Mouse (Mus musculus) CH12.LX (cell line): Measurements from ENCODE around the gene Slc25a11. TPM values are rescaled to one million over a fixed set of nuclear protein-coding genes. Genes with fewer than 3 reads are reported as not detected.

Experiments used
- DNase-seq: peaks from one replicate; pipeline ENCODE4 v3.0.0-alpha.2; 2013; ENCODE audit errors: extremely low read depth
- H3K27ac ChIP-seq: 2 replicates; pipeline ENCODE4 v1.5.1; 2012; ENCODE audit warnings: low read depth, mild to moderate bottlenecking, control low read depth, moderate library complexity; ENCODE audit not compliant: insufficient read depth
- H3K27me3 ChIP-seq: replicated peaks from 2 replicates; pipeline ENCODE3; 2012; ENCODE audit warnings: inconsistent platforms
- H3K36me3 ChIP-seq, 2 experiments: replicated peaks in 1 of 2; 2 replicates each; pipeline versions ENCODE3 to v1.6.1; 2012; ENCODE audit warnings: inconsistent platforms in 1 of 2, low read length in 1 of 2, mild to moderate bottlenecking in 1 of 2, mixed read lengths in 1 of 2, moderate library complexity in 1 of 2; ENCODE audit not compliant: control insufficient read depth in 1 of 2, insufficient read depth in 1 of 2
- H3K4me1 ChIP-seq, 2 experiments: 2 replicates each; pipeline ENCODE4 v1.6.1; 2012; ENCODE audit warnings: inconsistent platforms in 1 of 2, moderate library complexity in 1 of 2; ENCODE audit not compliant: insufficient read depth in 2 of 2, control insufficient read depth in 1 of 2
- H3K4me2 ChIP-seq: 2 replicates; pipeline ENCODE4 v1.6.1; 2012; ENCODE audit warnings: low read depth, mild to moderate bottlenecking, control low read depth; ENCODE audit not compliant: poor library complexity, insufficient read depth, severe bottlenecking
- H3K4me3 ChIP-seq, 3 experiments: fragments of 150-350 bp in 1 of 3; sonication (generic) in 1 of 3; replicated peaks in 1 of 3; 2 replicates each; pipeline versions ENCODE3 to v1.5.1; 2011 to 2012; ENCODE audit warnings: low read depth in 2 of 3, low read length in 2 of 3, mild to moderate bottlenecking in 2 of 3, moderate library complexity in 2 of 3, control low read depth in 1 of 3, improper control_type of control experiment in 1 of 3, inconsistent platforms in 1 of 3, mixed read lengths in 1 of 3; ENCODE audit not compliant: poor library complexity in 1 of 3
- H3K79me2 ChIP-seq: replicated peaks from 2 replicates; pipeline ENCODE4 v1.6.1; 2012; ENCODE audit warnings: mild to moderate bottlenecking, moderate library complexity; ENCODE audit not compliant: control insufficient read depth, poor library complexity, insufficient read depth, severe bottlenecking; ENCODE audit errors: extremely low read depth
- H3K9ac ChIP-seq: 2 replicates; pipeline ENCODE4 v1.6.1; 2012; ENCODE audit warnings: low read depth, mild to moderate bottlenecking, control low read depth, moderate library complexity; ENCODE audit not compliant: insufficient read depth
- H3K9me3 ChIP-seq: replicated peaks from 2 replicates; pipeline ENCODE3; 2012; ENCODE audit warnings: low read length, inconsistent platforms, mixed read lengths
- BHLHE40 ChIP-seq: IDR thresholded peaks from 2 replicates; pipeline ENCODE4 v1.6.1; 2011; ENCODE audit warnings: mild to moderate bottlenecking, low read depth, low read length, improper control_type of control experiment
- CHD1 ChIP-seq: IDR thresholded peaks from 2 replicates; pipeline ENCODE4 v1.6.1; 2012; ENCODE audit warnings: low read depth, low read length, improper control_type of control experiment, inconsistent platforms
- CHD2 ChIP-seq: IDR thresholded peaks from 2 replicates; pipeline ENCODE4 v1.6.1; 2011; ENCODE audit warnings: low read length, improper control_type of control experiment
- CTCF ChIP-seq, 2 experiments: IDR thresholded peaks in 1 of 2; conservative IDR thresholded peaks in 1 of 2; 2 replicates each; pipeline ENCODE4 v1.5.1; 2011 to 2012; ENCODE audit warnings: low read depth in 2 of 2, low read length in 2 of 2, improper control_type of control experiment in 1 of 2, inconsistent platforms in 1 of 2, mild to moderate bottlenecking in 1 of 2, moderate library complexity in 1 of 2
- E2F4 ChIP-seq: IDR thresholded peaks from 2 replicates; pipeline ENCODE4 v1.6.1; 2011; ENCODE audit warnings: low read depth, low read length, improper control_type of control experiment; ENCODE audit not compliant: insufficient replicate concordance
- ETS1 ChIP-seq: conservative IDR thresholded peaks from 2 replicates; pipeline ENCODE4 v1.6.1; 2012; ENCODE audit warnings: low read depth, mild to moderate bottlenecking, inconsistent platforms, low read length, improper control_type of control experiment, moderate library complexity
- GABPA ChIP-seq: IDR thresholded peaks from 2 replicates; pipeline ENCODE4 v1.6.1; 2012; ENCODE audit warnings: low read depth, low read length, improper control_type of control experiment, inconsistent platforms; ENCODE audit not compliant: insufficient replicate concordance
- HCFC1 ChIP-seq: IDR thresholded peaks from 2 replicates; pipeline ENCODE4 v1.6.1; 2012; ENCODE audit warnings: low read depth, mild to moderate bottlenecking, inconsistent platforms, low read length, improper control_type of control experiment
- JUND ChIP-seq: conservative IDR thresholded peaks from 2 replicates; pipeline ENCODE4 v1.6.1; 2011; ENCODE audit warnings: low read depth, low read length, improper control_type of control experiment
- KAT2A ChIP-seq: IDR thresholded peaks from 2 replicates; pipeline ENCODE4 v1.6.1; 2012; ENCODE audit warnings: low read length, improper control_type of control experiment, inconsistent platforms; ENCODE audit not compliant: insufficient replicate concordance
- MAFK ChIP-seq: IDR thresholded peaks from 2 replicates; pipeline ENCODE4 v1.6.1; 2011; ENCODE audit warnings: low read length, improper control_type of control experiment; ENCODE audit not compliant: insufficient replicate concordance
- MAX ChIP-seq: IDR thresholded peaks from 2 replicates; pipeline ENCODE4 v1.6.1; 2011; ENCODE audit warnings: low read length, improper control_type of control experiment
- MAZ ChIP-seq: IDR thresholded peaks from 2 replicates; pipeline ENCODE4 v1.6.1; 2012; ENCODE audit warnings: low read depth, mild to moderate bottlenecking, inconsistent platforms, low read length, improper control_type of control experiment, moderate library complexity
- MEF2A ChIP-seq: IDR thresholded peaks from 2 replicates; pipeline ENCODE4 v1.6.1; 2014; ENCODE audit warnings: low read depth, mild to moderate bottlenecking, inconsistent platforms, low read length, improper control_type of control experiment, borderline replicate concordance
- MYC ChIP-seq: IDR thresholded peaks from 2 replicates; pipeline ENCODE4 v1.6.1; 2011; ENCODE audit warnings: low read depth, mild to moderate bottlenecking, improper control_type of control experiment, low read length
- NELFE ChIP-seq: IDR thresholded peaks from 2 replicates; pipeline ENCODE4 v1.6.1; 2011; ENCODE audit warnings: low read depth, low read length, improper control_type of control experiment
- NRF1 ChIP-seq: IDR thresholded peaks from 2 replicates; pipeline ENCODE4 v1.6.1; 2014; ENCODE audit warnings: low read depth, mild to moderate bottlenecking, inconsistent platforms, low read length, improper control_type of control experiment, moderate library complexity
- PAX5 ChIP-seq: IDR thresholded peaks from 2 replicates; pipeline ENCODE4 v1.6.1; 2012; ENCODE audit warnings: low read length, inconsistent platforms, mixed read lengths
- POLR2A ChIP-seq: IDR thresholded peaks from 2 replicates; pipeline ENCODE4 v1.6.1; 2011; ENCODE audit warnings: low read depth, mild to moderate bottlenecking, improper control_type of control experiment, low read length
- POLR2AphosphoS2 ChIP-seq: IDR thresholded peaks from 2 replicates; pipeline ENCODE4 v1.6.1; 2011; ENCODE audit warnings: low read depth, low read length, improper control_type of control experiment
- RAD21 ChIP-seq: IDR thresholded peaks from 2 replicates; pipeline ENCODE4 v1.6.1; 2011; ENCODE audit warnings: low read depth, mild to moderate bottlenecking, low read length, improper control_type of control experiment, moderate library complexity
- RCOR1 ChIP-seq: conservative IDR thresholded peaks from 2 replicates; pipeline ENCODE4 v1.6.1; 2012; ENCODE audit warnings: low read depth, mild to moderate bottlenecking, inconsistent platforms, low read length, improper control_type of control experiment
- SIN3A ChIP-seq: IDR thresholded peaks from 2 replicates; pipeline ENCODE4 v1.6.1; 2012; ENCODE audit warnings: low read length, improper control_type of control experiment, inconsistent platforms
- TBP ChIP-seq: conservative IDR thresholded peaks from 2 replicates; pipeline ENCODE4 v1.6.1; 2011; ENCODE audit warnings: low read depth, low read length, improper control_type of control experiment
- TCF12 ChIP-seq: IDR thresholded peaks from 2 replicates; pipeline ENCODE4 v1.6.1; 2014; ENCODE audit warnings: low read depth, mild to moderate bottlenecking, inconsistent platforms, low read length, improper control_type of control experiment
- USF1 ChIP-seq: IDR thresholded peaks from 2 replicates; pipeline ENCODE4 v1.6.1; 2014; ENCODE audit warnings: low read depth, mild to moderate bottlenecking, inconsistent platforms, low read length, improper control_type of control experiment
- ZKSCAN1 ChIP-seq: IDR thresholded peaks from 2 replicates; pipeline ENCODE4 v1.6.1; 2012; ENCODE audit warnings: low read depth, inconsistent platforms, low read length, improper control_type of control experiment, borderline replicate concordance
- ZMIZ1 ChIP-seq: IDR thresholded peaks from 2 replicates; pipeline ENCODE4 v1.6.1; 2012; ENCODE audit warnings: low read depth, mild to moderate bottlenecking, inconsistent platforms, low read length, improper control_type of control experiment
- ZNF384 ChIP-seq: IDR thresholded peaks from 2 replicates; pipeline ENCODE4 v1.6.1; 2012; ENCODE audit warnings: low read depth, low read length, improper control_type of control experiment, inconsistent platforms
- dilution Hi-C: fragments of 300-500 bp; cut with MboI; formaldehyde crosslinking; loops from 2 replicates; pipeline ENCODE4 v1.14.3; 2020; ENCODE audit warnings: low sequenced_read_pairs; ENCODE audit not compliant: extremely low pct_unique_long_range_greater_than_20kb, extremely low pct_ligation_motif_present
- in situ Hi-C: fragments of 300-500 bp; cut with MboI; formaldehyde crosslinking; loops from 3 replicates; pipeline ENCODE4 v1.14.3; 2019; ENCODE audit warnings: low sequenced_read_pairs, low pct_ligation_motif_present, low pct_unique_long_range_greater_than_20kb, mixed read lengths
- polyA plus RNA-seq: library from polyadenylated mRNA; unstranded; fragments of >175 nt; gene quantifications from 2 replicates; pipeline ENCODE4 v1.2.1, GENCODE M21; 2012; ENCODE audit warnings: low read depth; ENCODE audit not compliant: insufficient read length
- total RNA-seq, 2 experiments: library from RNA; depleted of rRNA; stranded (reverse); fragments of 300-350 nt in 1 of 2; fragments of >200 nt in 1 of 2; gene quantifications; 2 replicates each; pipeline ENCODE4 v1.2.3; 2012 to 2014

The Slc25a11 gene
- total and polyA plus RNA-seq, 3 experiments = 99.0 to 135 (median 132) TPM

GRCm38 (mm10) chr11:70656456-70656927 is 9.2 kb upstream of the Slc25a11 start:
- in situ Hi-C loops (no loop called here), dilution Hi-C loops (no loop called here)
- Histone ChIP-seq H3K4me1 (peaks cover 7 to 36% of the 10 kb centered on the region in 2 experiments), H3K9ac (peak overlapping the region; percentile 90), H3K4me2 (peak overlapping the region; percentile 62; the same call in 1 of the 2 replicates), H3K79me2 (peaks cover 29% of the 10 kb centered on the region), H3K36me3 (peaks cover 13 to 46% of the 10 kb centered on the region in 2 experiments), H3K4me3 (peak overlapping the region; percentile 30 to 78 (median 65)), H3K9me3 (no peaks in the 10 kb centered on the region), H3K27me3 (no peaks in the 10 kb centered on the region), H3K27ac (peak overlapping the region; percentile 95; the same call in 1 of the 2 replicates)
- no peak for TF ChIP-seq ZNF384
- peak; percentile 74 for TF ChIP-seq BHLHE40
- TF ChIP-seq CHD2 = no peak
- no peak for TF ChIP-seq KAT2A
- 0 out of 2 replicates have a peak, but pooled peaks have one; percentile 18 for TF ChIP-seq CHD1
- peak; percentile 76 for TF ChIP-seq MAX
- TF ChIP-seq MYC = 0 out of 2 replicates have a peak, but pooled peaks have one; percentile 15
- peak; percentile 41 for DNase-seq

DNA sequence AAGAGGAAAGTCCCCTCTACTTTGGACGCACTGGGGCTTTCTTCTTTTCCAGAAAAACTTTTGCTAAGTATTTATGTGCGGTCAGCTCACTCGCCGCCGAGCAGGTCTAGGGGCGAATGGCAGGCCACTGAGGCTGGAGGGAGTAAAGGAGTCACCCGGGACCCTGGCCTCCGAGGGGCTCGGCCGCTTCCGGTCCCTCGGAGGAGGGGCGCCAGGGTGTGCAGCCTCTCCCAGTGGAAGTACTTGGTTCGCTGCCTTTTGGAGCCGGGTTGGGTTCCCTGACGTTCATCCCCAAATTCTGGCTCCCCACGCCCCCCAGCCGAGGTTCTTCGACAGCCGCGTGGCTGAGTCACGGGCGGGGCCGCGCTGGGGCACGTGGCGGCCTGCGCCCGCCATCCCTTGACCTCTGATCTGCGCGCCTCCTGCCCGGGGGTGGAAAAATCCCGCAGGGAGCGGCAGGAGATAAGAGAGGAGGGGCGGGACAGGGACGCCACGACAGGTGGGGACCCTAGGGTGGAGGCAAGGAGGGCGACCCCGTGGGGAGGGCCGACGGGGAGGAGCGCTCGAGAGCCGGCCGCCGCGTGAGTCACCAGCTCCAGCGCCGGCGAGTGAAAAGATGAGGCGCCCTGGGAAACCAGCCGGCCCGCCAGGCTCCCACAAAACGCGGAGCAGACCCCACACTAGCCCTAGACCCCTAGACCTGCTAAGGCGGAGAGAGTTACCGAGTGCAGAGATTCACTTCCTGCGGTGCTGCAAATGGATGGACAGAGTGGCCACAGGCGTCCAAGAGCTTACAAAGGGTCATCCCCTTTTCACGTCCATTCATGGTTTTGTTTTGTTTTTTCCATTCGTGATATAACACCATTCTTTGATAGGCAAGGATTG is 8.5 kb upstream of the Slc25a11 start:
- peak; percentile 64 for DNase-seq
- dilution Hi-C loops (no loop called here), in situ Hi-C loops (no loop called here)
- H3K36me3 ChIP-seq = peaks cover 19 to 46% of the 10 kb centered on the region in 2 experiments
- peak overlapping the region; percentile 65 to 78 (median 69) for H3K4me3 ChIP-seq
- H3K4me2 ChIP-seq = peak overlapping the region; percentile 62
- no peaks in the 10 kb centered on the region for H3K27me3 ChIP-seq
- peaks cover 10 to 43% of the 10 kb centered on the region in 2 experiments for H3K4me1 ChIP-seq
- H3K27ac ChIP-seq = peak overlapping the region; percentile 95
- H3K9ac ChIP-seq = peak overlapping the region; percentile 90
- H3K79me2 ChIP-seq = peaks cover 36% of the 10 kb centered on the region
- no peaks in the 10 kb centered on the region for H3K9me3 ChIP-seq
- peak; percentile 57; the same call in 1 of the 2 replicates for TF ChIP-seq ZMIZ1
- TF ChIP-seq ZKSCAN1 = no peak
- TF ChIP-seq SIN3A = peak; percentile 74; the same call in 1 of the 2 replicates
- no peak for TF ChIP-seq CHD2
- peak; percentile 40 for TF ChIP-seq HCFC1
- TF ChIP-seq TBP = peak; percentile 67; the same call in 1 of the 2 replicates
- TF ChIP-seq JUND = no peak
- TF ChIP-seq MAZ = peak; percentile 60; the same call in 1 of the 2 replicates
- TF ChIP-seq NRF1 = peak; percentile 32; the same call in 1 of the 2 replicates
- peak; percentile 55 for TF ChIP-seq POLR2A
- no peak for TF ChIP-seq E2F4
- TF ChIP-seq POLR2AphosphoS2 = no peak; the same call in 1 of the 2 replicates
- TF ChIP-seq MEF2A = no peak
- peak; percentile 94 for TF ChIP-seq MAX
- 0 out of 2 replicates have a peak, but pooled peaks have one; percentile 25 for TF ChIP-seq MAFK
- no peak for TF ChIP-seq RCOR1
- TF ChIP-seq GABPA = no peak
- no peak for TF ChIP-seq CTCF (conservative IDR thresholded peaks at IDR 0.05 in 1 of 2, IDR thresholded peaks at IDR 0.05 in 1 of 2; ENCODE audit: low read depth in 2 of 2, low read length in 2 of 2)
- peak; percentile 61; the same call in 1 of the 2 replicates for TF ChIP-seq KAT2A
- no peak for TF ChIP-seq RAD21
- peak; percentile 56; the same call in 1 of the 2 replicates for TF ChIP-seq NELFE
- peak; percentile 90 for TF ChIP-seq MYC
- peak; percentile 52; the same call in 1 of the 2 replicates for TF ChIP-seq ETS1
- peak; percentile 45 for TF ChIP-seq TCF12
- peak; percentile 56 for TF ChIP-seq USF1
- TF ChIP-seq PAX5 = no peak
